In the genomic region with DNA sequence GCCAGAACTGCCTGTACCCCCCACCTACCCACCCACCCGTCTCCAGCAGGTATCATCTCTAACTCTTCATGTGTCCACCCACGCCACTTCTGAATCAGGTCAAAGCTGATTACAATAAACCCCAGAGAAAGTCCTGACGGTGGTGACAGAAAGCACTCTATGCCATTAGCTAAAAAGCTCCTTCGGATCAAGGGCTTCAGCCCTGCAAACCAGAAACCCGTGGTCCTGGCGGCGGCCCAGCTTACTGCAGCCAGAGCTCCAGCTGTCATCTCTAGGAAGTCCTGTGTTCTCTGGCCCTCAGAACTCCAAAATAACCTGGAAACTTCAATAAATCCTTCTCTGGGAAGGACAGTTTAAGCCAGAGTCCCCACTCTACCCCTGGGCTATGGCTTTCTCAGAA, we compare ENCODE assay signal across 13 mouse cellular contexts. TPM values are rescaled to one million over a fixed set of nuclear protein-coding genes. Genes with fewer than 3 reads are reported as not detected.
DNase-seq lines count a peak whose midpoint lies in the region; TF ChIP-seq lines count a peak whose summit lies in the region.
"Had no signal": no experiment of that assay in that cellular context is flagged by ENCODE, and none has a peak within 500 bp of the region (broad histone marks: within the 10 kb centered on the region; RNA-seq: fewer than 3 reads in every experiment).

No protein-coding gene starts in this region.

- no peak overlapping the region for H3K4me3 ChIP-seq in heart, adult 2 months
- H3K4me3 ChIP-seq in limb, embryonic 10.5 days, result no peak overlapping the region
- H3K4me3 ChIP-seq: erythroblast, embryonic 14.5 days; heart, embryonic 13.5 days had no signal

- H3K9ac ChIP-seq in heart, adult 2 months (ENCODE audit: low read depth, low read length), result no peak overlapping the region
- H3K9ac ChIP-seq: heart, embryonic 13.5 days; liver, embryonic 14.5 days had no signal

- intact Hi-C loops in heart, adult 2 months (cut with DNase I), result loop anchor here (5.0 kb wide), 1 partner anchor 38 kb away; no protein-coding TSS in a partner anchor

- TF ChIP-seq POLR2A in heart, adult 2 months (IDR thresholded peaks at IDR 0.05; ENCODE audit: insufficient read depth, low read depth, low read length), result no peak
- no peak for TF ChIP-seq POLR2A in brain, embryonic 14.5 days (IDR thresholded peaks at IDR 0.05; ENCODE audit: borderline replicate concordance, extremely low read depth, insufficient read depth, insufficient read length, poor library complexity, severe bottlenecking)

- H3K36me3 ChIP-seq in heart, adult 2 months (ENCODE audit: control insufficient read depth, insufficient read depth, low read length), result no peaks in the 10 kb centered on the region
- H3K36me3 ChIP-seq in limb, embryonic 10.5 days, result no peaks in the 10 kb centered on the region
- H3K36me3 ChIP-seq: heart, embryonic 13.5 days had no signal

- H3K79me2 ChIP-seq in heart, adult 2 months (replicated peaks; ENCODE audit: control insufficient read depth, insufficient read depth, low read length), result no peaks in the 10 kb centered on the region

- TF ChIP-seq CTCF in heart, adult 2 months (IDR thresholded peaks at IDR 0.05), result 0 out of 2 replicates have a peak, but pooled peaks have one; percentile 2
- peak; percentile 30; the same call in 1 of the 2 replicates for TF ChIP-seq CTCF in brain, embryonic 14.5 days (IDR thresholded peaks at IDR 0.05; ENCODE audit: borderline replicate concordance, extremely low read depth, insufficient read depth, insufficient read length)

- peaks cover 3% of the 10 kb centered on the region; the same call in 1 of the 2 replicates for H3K27me3 ChIP-seq in heart, adult 2 months (ENCODE audit: control insufficient read depth, insufficient read depth, low read length)
- peaks cover 78% of the 10 kb centered on the region for H3K27me3 ChIP-seq in limb, embryonic 10.5 days (ENCODE audit: low read depth, poor library complexity, severe bottlenecking)

- no peaks in the 10 kb centered on the region for H3K9me3 ChIP-seq in limb, embryonic 10.5 days (replicated peaks)
- H3K9me3 ChIP-seq: heart, embryonic 13.5 days had no signal

- H3K27ac ChIP-seq in heart, adult 2 months, result no peak overlapping the region
- H3K27ac ChIP-seq in limb, embryonic 10.5 days, result no peak overlapping the region
- H3K27ac ChIP-seq: heart, embryonic 13.5 days; liver, embryonic 14.5 days had no signal

- 31% methylated on average over 7 of the region's 7 CpGs for WGBS in heart, adult 2 months
- 39% methylated on average over 7 of the region's 7 CpGs for WGBS in limb, embryonic 10.5 days

- TF ChIP-seq EP300 in heart, adult 2 months (IDR thresholded peaks at IDR 0.05; ENCODE audit: insufficient read depth, low read depth, low read length), result no peak

- peak in 1 of 2 experiments; percentile 35 for DNase-seq in heart, adult 2 months
- no peak for DNase-seq in heart, adult 8-10 months (ENCODE audit: low spot score)
- DNase-seq in lung, postnatal 14 days, result peak; percentile 28
- no peak for DNase-seq in lung, postnatal 36 days
- no peak for DNase-seq in brain, embryonic 14.5 days (ENCODE audit: low read depth)
- peak; percentile 46 for DNase-seq in limb, embryonic 10.5 days (ENCODE audit: low spot score)
- DNase-seq in left cerebral cortex, adult 8-10 months (ENCODE audit: low spot score in 2 of 2), result no peak
- no peak for DNase-seq in frontal cortex, postnatal 36 days (ENCODE audit: low spot score in 2 of 2)
- DNase-seq: thymus, postnatal 4 days had no signal

- H3K4me1 ChIP-seq in heart, adult 2 months (ENCODE audit: control insufficient read depth, insufficient read depth, low read length), result peaks cover 9% of the 10 kb centered on the region
- H3K4me1 ChIP-seq in limb, embryonic 10.5 days, result peaks cover 46% of the 10 kb centered on the region

RNA-seq across cellular contexts. Expression of a gene that starts 2.6 kb away (rescaled TPM):
- 1 to 10 TPM; 2.0 to 2.1 TPM for total RNA-seq in heart, adult 2 months (2021)
- 2.3 and 2.4 TPM in 2 replicates for polyA plus RNA-seq in heart, adult 2 months (2012; rRNA removed)
- 1 to 10 TPM; 1.3 to 1.8 (median 1.6) TPM for total RNA-seq in heart, adult 8-10 months (2022)
- 6.6 and 8.2 TPM in 2 replicates for polyA plus RNA-seq in brain, embryonic 14.5 days (2012; rRNA removed)
- 0.46 and 0.65 TPM in 2 replicates for polyA plus RNA-seq in limb, embryonic 10.5 days (2016; fragmentation: Nextera tagmentation; extraction: Ambion mirVana)
- 100 to 1,000 TPM; 177 to 204 (median 186) TPM for total RNA-seq in left cerebral cortex, adult 8-10 months (2022)
- total RNA-seq: monocyte, adult 5-6 weeks had no signal
- polyA plus RNA-seq: erythroblast, embryonic 14.5 days had no signal

RNA-seq across cellular contexts. Expression of a gene that starts 15.8 kb away (rescaled TPM):
- 1 to 10 TPM; 2.0 to 2.3 TPM for total RNA-seq in heart, adult 2 months (2021)
- 1.4 and 1.9 TPM in 2 replicates for polyA plus RNA-seq in heart, adult 2 months (2012; rRNA removed)
- 1 to 10 TPM; 1.3 to 3.0 (median 1.6) TPM for total RNA-seq in heart, adult 8-10 months (2022)
- 0.19 and 0.45 TPM in 2 replicates for polyA plus RNA-seq in brain, embryonic 14.5 days (2012; rRNA removed)
- polyA plus RNA-seq in limb, embryonic 10.5 days (2016; fragmentation: Nextera tagmentation; extraction: Ambion mirVana), result 0.68 and 1.1 TPM in 2 replicates
- under 1 TPM in 2 of 4 experiments, not detected in 2; 0.14 to 0.26 TPM for total RNA-seq in left cerebral cortex, adult 8-10 months (2022)
- total RNA-seq: monocyte, adult 5-6 weeks had no signal
- polyA plus RNA-seq: erythroblast, embryonic 14.5 days had no signal

RNA-seq across cellular contexts. Expression of a gene that starts 23.1 kb away (rescaled TPM):
- total RNA-seq in heart, adult 2 months (2021), result not detected
- 0.23 TPM in 1 of 2 replicates, not detected in the other for polyA plus RNA-seq in heart, adult 2 months (2012; rRNA removed)
- total RNA-seq in heart, adult 8-10 months (2022), result not detected
- 0.40 and 0.51 TPM in 2 replicates for polyA plus RNA-seq in brain, embryonic 14.5 days (2012; rRNA removed)
- polyA plus RNA-seq in limb, embryonic 10.5 days (2016; fragmentation: Nextera tagmentation; extraction: Ambion mirVana), result 6.7 and 8.5 TPM in 2 replicates
- under 1 TPM in 2 of 4 experiments, not detected in 2; 0.35 to 0.62 TPM for total RNA-seq in left cerebral cortex, adult 8-10 months (2022)
- total RNA-seq: monocyte, adult 5-6 weeks had no signal
- polyA plus RNA-seq: erythroblast, embryonic 14.5 days had no signal

RNA-seq across cellular contexts. Expression of a gene that starts 50.1 kb away (rescaled TPM):
- 10 to 100 TPM; 70.5 to 78.8 TPM for total RNA-seq in heart, adult 2 months (2021)
- 40.5 and 52.5 TPM in 2 replicates for polyA plus RNA-seq in heart, adult 2 months (2012; rRNA removed)
- 10 to 100 TPM; 66.4 to 92.0 (median 73.0) TPM for total RNA-seq in heart, adult 8-10 months (2022)
- polyA plus RNA-seq in brain, embryonic 14.5 days (2012; rRNA removed), result 119 and 167 TPM in 2 replicates
- polyA plus RNA-seq in limb, embryonic 10.5 days (2016; fragmentation: Nextera tagmentation; extraction: Ambion mirVana), result 493 and 582 TPM in 2 replicates
- 100 to 1,000 TPM; 139 to 165 (median 156) TPM for total RNA-seq in left cerebral cortex, adult 8-10 months (2022)

RNA-seq across cellular contexts. Expression of a gene that starts 57.5 kb away (rescaled TPM):
- 10 to 100 TPM; 13.1 to 14.5 TPM for total RNA-seq in heart, adult 2 months (2021)
- polyA plus RNA-seq in heart, adult 2 months (2012; rRNA removed), result 28.3 and 45.4 TPM in 2 replicates
- 10 to 100 TPM; 13.2 to 19.5 (median 16.9) TPM for total RNA-seq in heart, adult 8-10 months (2022)
- not detected in 2 replicates for polyA plus RNA-seq in brain, embryonic 14.5 days (2012; rRNA removed)
- polyA plus RNA-seq in limb, embryonic 10.5 days (2016; fragmentation: Nextera tagmentation; extraction: Ambion mirVana), result 0.13 TPM in 1 of 2 replicates, not detected in the other
- not detected for total RNA-seq in left cerebral cortex, adult 8-10 months (2022)
- total RNA-seq: monocyte, adult 5-6 weeks had no signal
- polyA plus RNA-seq: erythroblast, embryonic 14.5 days had no signal

Comparison
In these comparisons a context has a peak if more than half of its experiments do, and no peak if none do; other contexts are left out.
1. DNase-seq: peak in lung, postnatal 14 days (single experiment) and limb, embryonic 10.5 days (single experiment); none in heart, adult 8-10 months (single experiment), lung, postnatal 36 days (single experiment), brain, embryonic 14.5 days (single experiment), left cerebral cortex, adult 8-10 months (0 of 2) and frontal cortex, postnatal 36 days (0 of 2).
2. RNA of a gene that starts 2.6 kb away (total RNA-seq): 177 to 204 TPM in left cerebral cortex, adult 8-10 months; 2.0 to 2.1 TPM in heart, adult 2 months and 1.3 to 1.8 TPM in heart, adult 8-10 months; every median in the first group is over 10 times any median in the second.